Mouse (Mus musculus): Measurements from ENCODE around the gene Hoxd13.

Gene Hoxd13

GRCm38 (mm10) chr2:74667842-74668357, at the start of gene Hoxd13:
Gene Hoxd13, plus strand, starts transcription at chr2:74668310.
- no peak for DNase-seq

GRCm38 (mm10) chr2:74619676-74620246, 48.3 kb upstream of the Hoxd13 start:
- DNase-seq = no peak

GRCm38 (mm10) chr2:74620368-74620767, 47.7 kb upstream of the Hoxd13 start:
- peak; percentile 10 for DNase-seq

GRCm38 (mm10) chr2:74635412-74635811, 32.7 kb upstream of the Hoxd13 start:
- no peak for DNase-seq

- no peak for DNase-seq
These were observed 25.7 kb upstream of the Hoxd13 start for GRCm38 (mm10) chr2:74642431-74642830.

GRCm38 (mm10) chr2:74645631-74646030, 22.5 kb upstream of the Hoxd13 start:
- no peak for DNase-seq

- peak; percentile 39 for DNase-seq
These were observed 20.8 kb upstream of the Hoxd13 start for GRCm38 (mm10) chr2:74647082-74647864.

- peak; percentile 13 for DNase-seq
These were observed 15.1 kb upstream of the Hoxd13 start for GRCm38 (mm10) chr2:74652996-74653340.

GRCm38 (mm10) chr2:74653781-74654535, 14.2 kb upstream of the Hoxd13 start:
- peak; percentile 33 for DNase-seq

- DNase-seq = peak; percentile 33
These were observed 13.2 kb upstream of the Hoxd13 start for GRCm38 (mm10) chr2:74654743-74655419.

GRCm38 (mm10) chr2:74655420-74655781, 12.7 kb upstream of the Hoxd13 start:
- peak; percentile 70 for DNase-seq

GRCm38 (mm10) chr2:74655821-74656631, 12.1 kb upstream of the Hoxd13 start:
- peak; percentile 78 for DNase-seq

- peak; percentile 61 for DNase-seq
These were observed 11.5 kb upstream of the Hoxd13 start for GRCm38 (mm10) chr2:74656632-74657021.

GRCm38 (mm10) chr2:74657251-74658023, 10.7 kb upstream of the Hoxd13 start:
- peak; percentile 62 for DNase-seq

- no peak for DNase-seq
These were observed 10.0 kb upstream of the Hoxd13 start for GRCm38 (mm10) chr2:74658024-74658666.

GRCm38 (mm10) chr2:74658667-74659371, 9.3 kb upstream of the Hoxd13 start:
- DNase-seq = peak; percentile 68

GRCm38 (mm10) chr2:74659507-74660005, 8.6 kb upstream of the Hoxd13 start, which contains the start of gene Evx2:
Gene Evx2, minus strand, starts transcription at chr2:74659557.
- peak; percentile 53 for DNase-seq

- peak; percentile 30 for DNase-seq
These were observed 7.4 kb upstream of the Hoxd13 start for GRCm38 (mm10) chr2:74660421-74661375.

- peak; percentile 89 for DNase-seq
These were observed 6.4 kb upstream of the Hoxd13 start for GRCm38 (mm10) chr2:74661685-74662084.

All from embryo, embryonic 11 days (tissue).